Mouse (Mus musculus): ENCODE results near the gene Zscan29.

The Zscan29 gene

GRCm38 (mm10) chr2:121170980-121171742 lies at the start of gene Zscan29:
Gene Zscan29 (minus strand): TSS chr2:121171125.
- peak; percentile 81 for DNase-seq (ENCODE audit: low spot score)

DNA sequence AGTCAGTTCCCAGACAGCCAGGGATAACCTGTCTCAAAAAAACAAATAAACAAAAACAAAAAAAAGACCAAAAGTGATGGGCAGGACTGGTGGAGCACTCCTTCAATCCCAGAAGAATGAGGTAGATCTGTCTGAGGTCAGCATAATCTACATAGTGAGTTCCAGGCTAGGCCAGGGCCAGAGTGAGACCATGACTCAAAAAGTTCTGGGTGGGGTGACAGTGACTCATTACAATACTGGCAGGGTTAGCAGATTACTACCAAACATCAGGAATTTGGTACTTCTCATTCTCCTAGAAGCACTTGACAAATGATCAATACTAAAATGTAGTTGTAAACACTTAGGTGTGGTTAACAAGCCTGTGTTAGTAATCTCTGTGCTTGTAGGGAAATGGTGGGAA lies 49.1 kb upstream of the Zscan29 start:
- DNase-seq (ENCODE audit: low spot score), result no peak

GRCm38 (mm10) chr2:121219177-121219576 lies 48.3 kb upstream of the Zscan29 start:
- no peak for DNase-seq (ENCODE audit: low spot score)

- DNase-seq (ENCODE audit: low spot score), result no peak
These were observed 43.6 kb upstream of the Zscan29 start for GRCm38 (mm10) chr2:121214491-121214890.

- no peak for DNase-seq (ENCODE audit: low spot score)
These were observed 35.6 kb upstream of the Zscan29 start for GRCm38 (mm10) chr2:121206541-121206940.

DNA sequence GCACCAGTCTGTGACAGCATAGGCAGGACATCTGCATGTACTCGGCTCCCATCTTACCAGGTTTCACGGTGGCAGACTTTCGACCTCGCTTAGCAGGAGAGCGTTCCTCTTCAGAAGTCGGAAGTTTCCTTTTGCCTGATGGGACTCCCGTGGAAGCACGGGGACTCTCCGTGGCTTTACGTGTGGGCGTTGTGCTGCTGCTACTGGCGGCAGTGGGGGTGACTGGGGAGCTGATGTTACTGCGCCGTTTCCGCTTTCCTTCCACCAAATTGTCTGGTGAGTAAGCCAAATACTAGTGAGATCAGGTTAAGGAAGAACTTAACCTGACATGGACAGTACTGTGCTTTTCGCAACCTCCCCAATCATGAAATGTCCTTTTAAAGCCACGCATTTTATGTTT lies 33.4 kb upstream of the Zscan29 start:
- DNase-seq (ENCODE audit: low spot score), result no peak

GRCm38 (mm10) chr2:121195466-121195865 lies 24.5 kb upstream of the Zscan29 start:
- DNase-seq (ENCODE audit: low spot score), result no peak

DNA sequence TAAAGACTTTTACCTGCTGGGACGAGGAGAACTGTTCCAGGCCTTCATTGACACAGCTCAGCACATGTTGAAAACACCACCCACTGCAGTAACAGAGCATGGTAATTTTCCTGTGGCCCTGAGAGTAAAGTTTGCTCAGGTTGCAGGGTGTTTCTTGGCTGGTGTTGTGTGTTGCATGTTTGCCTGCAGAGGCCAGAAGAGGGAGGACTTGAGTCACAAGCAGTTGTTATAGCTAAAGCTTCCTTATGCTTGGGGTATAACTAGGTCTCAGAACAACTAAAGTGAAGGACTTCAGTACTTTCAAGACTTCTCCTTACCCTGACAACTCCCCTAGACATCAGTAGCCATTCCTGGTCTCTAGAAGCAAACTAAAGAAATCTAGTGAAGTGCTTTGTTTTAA lies 17.6 kb upstream of the Zscan29 start:
- DNase-seq (ENCODE audit: low spot score), result no peak

- no peak for DNase-seq (ENCODE audit: low spot score)
These were observed 13.2 kb upstream of the Zscan29 start for GRCm38 (mm10) chr2:121184142-121184541.

DNA sequence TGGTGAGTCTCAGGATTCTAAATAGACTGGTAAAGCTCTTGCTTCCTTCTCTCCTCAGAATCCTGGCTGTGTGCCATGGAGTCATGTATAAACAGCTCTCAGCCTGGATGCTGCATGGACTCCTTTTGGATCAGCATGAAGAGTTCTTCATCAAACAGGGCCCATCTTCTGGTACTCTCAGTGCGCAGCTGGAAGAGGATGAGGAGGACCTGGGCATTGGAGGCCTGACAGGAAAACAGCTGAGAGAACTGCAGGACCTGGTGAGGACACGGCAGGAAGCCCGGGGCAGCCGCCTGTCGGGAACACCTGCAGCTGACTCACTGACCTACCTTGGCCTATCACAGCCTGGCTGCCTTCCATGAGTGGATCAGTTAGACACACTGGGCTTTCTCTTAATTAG lies 12.5 kb upstream of the Zscan29 start:
- DNase-seq (ENCODE audit: low spot score), result no peak

- no peak for DNase-seq (ENCODE audit: low spot score)
These were observed 8.0 kb upstream of the Zscan29 start for GRCm38 (mm10) chr2:121178828-121179479.

GRCm38 (mm10) chr2:121170481-121170971 lies 399 bp downstream of the Zscan29 start, which contains the start of gene Tubgcp4:
Gene Tubgcp4 (plus strand): TSS chr2:121170654.
- no peak for DNase-seq (ENCODE audit: low spot score)

GRCm38 (mm10) chr2:121169902-121170301 lies 1.0 kb downstream of the Zscan29 start:
- no peak for DNase-seq (ENCODE audit: low spot score)

DNA sequence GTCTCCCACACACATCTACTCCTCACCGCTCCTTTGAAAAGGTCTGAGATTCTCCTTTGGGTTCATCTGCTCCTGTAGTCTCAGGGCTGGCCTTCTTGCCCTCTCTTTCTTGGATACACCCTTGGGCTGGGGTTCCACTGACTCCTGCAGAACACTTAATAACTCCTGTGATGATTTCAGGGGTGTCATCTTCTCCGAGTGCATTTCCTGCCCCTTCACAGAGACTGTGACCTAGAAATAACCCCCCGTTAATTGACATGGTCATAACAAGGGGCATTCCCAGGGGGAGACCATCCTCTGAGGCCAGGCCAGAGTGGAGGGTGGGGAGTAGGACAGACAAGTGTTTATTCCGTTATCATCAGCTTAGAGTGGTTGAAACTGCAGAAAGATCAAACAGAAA lies 1.8 kb downstream of the Zscan29 start:
- DNase-seq (ENCODE audit: low spot score), result no peak

- DNase-seq (ENCODE audit: low spot score), result no peak
These were observed 17.8 kb downstream of the Zscan29 start for GRCm38 (mm10) chr2:121153100-121153499.

- DNase-seq (ENCODE audit: low spot score), result no peak
These were observed 21.2 kb downstream of the Zscan29 start for GRCm38 (mm10) chr2:121149679-121150078.

- no peak for DNase-seq (ENCODE audit: low spot score)
These were observed 28.5 kb downstream of the Zscan29 start for GRCm38 (mm10) chr2:121142415-121142814.

DNA sequence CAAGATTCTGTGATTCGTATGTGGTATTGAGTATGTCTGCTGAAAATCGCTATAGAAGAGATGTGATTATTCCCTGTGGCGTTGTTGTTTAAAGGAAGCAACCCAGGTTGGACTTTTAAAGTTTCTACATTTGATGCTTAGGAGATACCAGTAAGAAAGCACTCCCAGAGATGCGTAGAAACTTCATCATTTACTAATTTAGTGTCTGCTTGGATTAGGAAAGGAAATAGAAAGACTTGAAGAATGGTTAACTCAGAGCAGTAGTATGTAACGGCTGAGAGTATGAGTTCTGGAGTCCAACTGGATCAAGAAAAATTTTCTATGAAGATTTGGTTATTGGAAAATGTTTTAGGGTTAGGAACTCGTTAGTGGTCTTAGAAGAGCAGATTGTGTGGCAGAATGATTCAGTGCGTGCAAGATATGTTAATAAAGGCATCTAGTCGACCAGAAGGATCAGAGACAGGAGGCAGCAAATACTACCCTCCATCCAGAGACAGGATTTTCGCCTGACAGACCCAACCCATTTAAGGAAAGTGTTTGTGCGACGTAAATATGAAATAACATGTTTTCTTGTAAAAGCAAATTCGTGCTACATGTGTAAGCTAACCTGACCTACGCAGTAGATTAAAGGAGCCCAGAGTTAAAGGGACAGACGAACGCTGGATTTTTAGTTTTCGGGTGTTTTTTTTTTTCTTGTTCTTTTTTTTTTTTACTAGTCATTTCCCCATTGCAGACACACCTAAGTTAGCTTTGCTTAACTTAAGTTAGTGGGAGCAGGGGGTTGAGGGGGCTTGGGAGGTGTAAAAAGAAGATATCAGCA lies 29.5 kb downstream of the Zscan29 start:
- DNase-seq (ENCODE audit: low spot score), result no peak

DNA sequence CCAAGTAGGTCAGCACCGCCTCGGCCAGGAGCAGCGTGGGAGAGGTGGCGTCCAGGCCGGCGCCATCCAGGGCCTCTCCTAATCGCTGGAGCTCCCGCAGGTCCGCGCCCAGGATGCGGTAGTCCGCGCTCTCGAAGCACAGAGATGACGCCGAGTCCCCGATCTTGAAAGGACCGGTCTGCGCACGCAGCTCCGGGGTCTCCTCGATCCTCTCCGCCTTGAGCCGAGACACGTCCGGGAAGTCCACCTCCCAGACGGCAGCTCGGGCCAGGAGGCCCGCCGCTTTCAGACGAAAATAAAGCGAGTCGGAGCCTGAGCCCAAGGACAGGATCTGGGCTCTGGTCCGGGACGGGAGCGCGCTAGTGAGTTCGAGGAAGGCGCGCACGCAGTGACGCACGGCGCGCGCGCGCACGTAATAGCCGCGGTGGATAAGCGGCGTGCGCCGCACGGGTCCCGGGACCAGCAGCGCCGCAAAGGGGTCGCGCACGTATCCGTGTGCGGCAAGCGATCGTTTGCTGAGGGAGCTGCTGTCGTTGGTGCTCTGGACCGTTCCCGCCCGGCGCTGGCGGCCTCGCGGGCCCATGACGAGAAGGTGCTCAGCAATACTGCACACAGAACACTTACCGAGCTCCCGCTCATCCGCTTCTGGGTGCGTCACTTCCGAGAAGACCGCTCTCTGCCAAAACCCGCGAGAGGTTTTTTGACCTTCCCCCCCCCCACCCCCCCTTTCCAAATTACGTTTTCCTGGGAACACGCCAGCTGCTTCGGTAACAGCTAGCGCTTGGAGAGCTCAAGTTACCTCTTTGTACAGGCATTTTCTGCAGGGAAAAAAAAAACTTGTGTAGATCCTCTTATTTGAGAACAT lies 30.7 kb downstream of the Zscan29 start, which contains the start of the genes Adal and Lcmt2:
Gene Adal, plus strand, starts transcription at position 411 of the 865 bp plus-strand sequence.
Gene Lcmt2, minus strand, starts transcription at position 636 of the 865 bp plus-strand sequence.
- DNase-seq (ENCODE audit: low spot score), result peak; percentile 88

GRCm38 (mm10) chr2:121139266-121140017 lies 31.5 kb downstream of the Zscan29 start:
- DNase-seq (ENCODE audit: low spot score), result peak; percentile 24

DNA sequence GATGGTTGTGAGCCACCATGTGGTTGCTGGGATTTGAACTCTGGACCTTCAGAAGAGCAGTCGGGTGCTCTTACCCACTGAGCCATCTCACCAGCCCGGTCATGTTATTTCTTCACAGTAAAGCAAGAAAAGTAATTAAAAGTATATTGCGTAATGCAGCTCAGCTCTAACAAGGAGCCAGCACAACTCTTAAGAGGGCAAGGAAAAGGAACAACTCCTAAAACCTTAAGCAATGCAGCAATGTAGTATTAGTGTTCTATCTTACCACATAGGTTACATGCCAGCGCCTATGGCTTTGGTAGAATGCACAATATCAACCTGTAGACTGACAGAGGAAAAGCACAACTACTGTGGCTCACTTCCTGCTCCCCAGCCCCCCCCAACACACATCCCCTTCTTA lies 33.6 kb downstream of the Zscan29 start:
- DNase-seq (ENCODE audit: low spot score), result no peak
